Comparison of ENCODE assay signal across 8 mouse cellular contexts in genomic region chr4:133250609-133251008, GRCm38 (mm10). TPM values are rescaled to one million over a fixed set of nuclear protein-coding genes. Genes with fewer than 3 reads are reported as not detected.
DNase-seq lines count a peak whose midpoint lies in the region; ATAC-seq and TF ChIP-seq lines count a peak whose summit lies in the region.

No protein-coding gene starts in this region.

- peak overlapping the region; percentile 47 for H3K4me3 ChIP-seq in gastrocnemius, adult 2 months
- peak overlapping the region; percentile 27 for H3K4me3 ChIP-seq in hindbrain, postnatal 0 days (ENCODE audit: low read length)

- H3K27ac ChIP-seq in gastrocnemius, adult 2 months, result peak overlapping the region; percentile 56
- no peak overlapping the region for H3K27ac ChIP-seq in hindbrain, postnatal 0 days

- H3K9ac ChIP-seq in hindbrain, postnatal 0 days (replicated peaks; ENCODE audit: low read length), result peak overlapping the region; percentile 28; the same call in 1 of the 2 replicates

- DNase-seq in T-cell, adult 2 months (ENCODE audit: low spot score), result peak; percentile 83
- peak; percentile 77 to 88 for DNase-seq in cerebellum, postnatal 4 days (ENCODE audit: low spot score in 2 of 2)
- peak; percentile 91 for DNase-seq in gastrocnemius, adult 2 months
- DNase-seq in hindbrain, postnatal 0 days (ENCODE audit: low spot score), result peak; percentile 77
- peak; percentile 52 for DNase-seq in left cerebral cortex, adult 11 months (ENCODE audit: low spot score)
- DNase-seq in lung, postnatal 36 days, result peak; percentile 89
- peak; percentile 69 for DNase-seq in retina, postnatal 1 day
- peak; percentile 97 for DNase-seq in thymus, postnatal 4 days

- 0 out of 2 replicates have a peak, but pooled peaks cover 6% of the 10 kb centered on the region for H3K4me1 ChIP-seq in hindbrain, postnatal 0 days (ENCODE audit: insufficient read depth, low read length)

- H3K4me2 ChIP-seq in hindbrain, postnatal 0 days (ENCODE audit: low read depth, low read length), result peak overlapping the region; percentile 52

- no peaks in the 10 kb centered on the region for H3K36me3 ChIP-seq in hindbrain, postnatal 0 days (ENCODE audit: insufficient read depth, low read length)

- TF ChIP-seq CTCF in gastrocnemius, adult 2 months (IDR thresholded peaks at IDR 0.05), result peak; percentile 96; the same call in 1 of the 2 replicates
- peak; percentile 84 for TF ChIP-seq CTCF in hindbrain, postnatal 0 days (IDR thresholded peaks at IDR 0.05; ENCODE audit: low read depth)

- no peaks in the 10 kb centered on the region for H3K9me3 ChIP-seq in hindbrain, postnatal 0 days (ENCODE audit: low read length)

- peaks cover 30% of the 10 kb centered on the region for H3K27me3 ChIP-seq in hindbrain, postnatal 0 days (ENCODE audit: insufficient read depth, low read length)

- WGBS in hindbrain, postnatal 0 days, result 4% methylated on average over 22 of the region's 22 CpGs

- no peak for ATAC-seq in hindbrain, postnatal 0 days

- intact Hi-C loops in gastrocnemius, adult 2 months (cut with DNase I), result loop anchor here (2.0 kb wide), 1 partner anchor 242 kb away; no protein-coding TSS in a partner anchor

RNA-seq across cellular contexts. Expression of gene Map3k6, which starts 10.0 kb away (rescaled TPM):
- 10 to 100 TPM; 10.5 to 15.0 TPM for total RNA-seq in gastrocnemius, adult 2 months (2021)
- 7.2 and 11.7 TPM in 2 replicates for total RNA-seq in hindbrain, postnatal 0 days (2014; rRNA removed)
- polyA plus RNA-seq in hindbrain, postnatal 0 days (2015; fragmentation: Nextera tagmentation; extraction: Ambion mirVana), result 4.7 and 5.8 TPM in 2 replicates

RNA-seq across cellular contexts. Expression of gene Sytl1, which starts 12.3 kb away (rescaled TPM):
- not detected for total RNA-seq in gastrocnemius, adult 2 months (2021)
- 1.4 TPM in 1 of 2 replicates, not detected in the other for total RNA-seq in hindbrain, postnatal 0 days (2014; rRNA removed)
- 0.18 and 0.40 TPM in 2 replicates for polyA plus RNA-seq in hindbrain, postnatal 0 days (2015; fragmentation: Nextera tagmentation; extraction: Ambion mirVana)

RNA-seq across cellular contexts. Expression of gene Tmem222, which starts 27.0 kb away (rescaled TPM):
- total RNA-seq in gastrocnemius, adult 2 months (2021), result 10 to 100 TPM; 21.6 to 25.7 TPM
- 120 and 138 TPM in 2 replicates for total RNA-seq in hindbrain, postnatal 0 days (2014; rRNA removed)
- 127 and 136 TPM in 2 replicates for polyA plus RNA-seq in hindbrain, postnatal 0 days (2015; fragmentation: Nextera tagmentation; extraction: Ambion mirVana)

RNA-seq across cellular contexts. Expression of gene Gpr3, which starts 38.3 kb away (rescaled TPM):
- total RNA-seq in gastrocnemius, adult 2 months (2021), result not detected
- 7.0 and 7.3 TPM in 2 replicates for total RNA-seq in hindbrain, postnatal 0 days (2014; rRNA removed)
- polyA plus RNA-seq in hindbrain, postnatal 0 days (2015; fragmentation: Nextera tagmentation; extraction: Ambion mirVana), result 4.5 and 5.5 TPM in 2 replicates

RNA-seq across cellular contexts. Expression of gene Cd164l2, which starts 38.7 kb away (rescaled TPM):
- total RNA-seq in gastrocnemius, adult 2 months (2021), result under 1 TPM in 1 of 2 experiments, not detected in 1; 0.26 TPM
- 6.2 and 6.9 TPM in 2 replicates for total RNA-seq in hindbrain, postnatal 0 days (2014; rRNA removed)
- 9.6 and 11.9 TPM in 2 replicates for polyA plus RNA-seq in hindbrain, postnatal 0 days (2015; fragmentation: Nextera tagmentation; extraction: Ambion mirVana)
